Mouse (Mus musculus) myocyte (in vitro differentiated cells): ENCODE data around the gene BC051019. TPM values are rescaled to one million over a fixed set of nuclear protein-coding genes. Genes with fewer than 3 reads are reported as not detected.

Experiments used
- H3K27me3 ChIP-seq: one replicate; pipeline ENCODE4 v1.6.1; 2011; ENCODE audit not compliant: control insufficient read depth, insufficient read depth, insufficient read length
- H3K36me3 ChIP-seq: one replicate; pipeline ENCODE4 v1.6.1; 2011; ENCODE audit not compliant: control insufficient read depth, insufficient read depth
- H3K4me2 ChIP-seq: one replicate; pipeline ENCODE4 v1.6.1; 2011; ENCODE audit warnings: low read depth, control low read depth
- H3K4me3 ChIP-seq: one replicate; pipeline ENCODE4 v1.5.1; 2011; ENCODE audit warnings: mild to moderate bottlenecking, control low read depth, moderate library complexity
- H3K79me2 ChIP-seq: one replicate; pipeline ENCODE4 v1.6.1; 2011; ENCODE audit not compliant: control insufficient read depth, insufficient read depth
- H3ac ChIP-seq: one replicate; pipeline ENCODE4 v1.6.1; 2011; ENCODE audit not compliant: control insufficient read depth, insufficient read length
- CEBPB ChIP-seq: IDR thresholded peaks from 2 replicates; pipeline ENCODE4 v1.6.1; 2011; ENCODE audit warnings: mild to moderate bottlenecking, moderate library complexity; ENCODE audit not compliant: poor library complexity, insufficient read depth, severe bottlenecking
- E2F4 ChIP-seq: IDR thresholded peaks from one replicate; pipeline ENCODE4 v1.6.1; 2011; ENCODE audit warnings: mild to moderate bottlenecking, control low read depth, moderate library complexity; ENCODE audit not compliant: insufficient read depth
- MAX ChIP-seq: IDR thresholded peaks from one replicate; pipeline ENCODE4 v1.6.1; 2011; ENCODE audit warnings: low read depth, mild to moderate bottlenecking, control low read depth
- MYOD1 ChIP-seq, 3 experiments: IDR thresholded peaks; one replicate each; pipeline ENCODE4 v1.6.1; 2011; ENCODE audit warnings: control low read depth in 2 of 3, low read depth in 2 of 3, mild to moderate bottlenecking in 2 of 3, moderate library complexity in 1 of 3; ENCODE audit not compliant: insufficient read length in 2 of 3, control insufficient read depth in 1 of 3
- MYOG ChIP-seq, 3 experiments: IDR thresholded peaks; one replicate each; pipeline ENCODE4 v1.6.1; 2011; ENCODE audit warnings: control low read depth in 2 of 3, low read depth in 2 of 3, mild to moderate bottlenecking in 2 of 3; ENCODE audit not compliant: insufficient read length in 2 of 3, control insufficient read depth in 1 of 3, insufficient read depth in 1 of 3
- POLR2A ChIP-seq: IDR thresholded peaks from one replicate; pipeline ENCODE4 v1.6.1; 2011; ENCODE audit warnings: low read depth, mild to moderate bottlenecking, control low read depth, moderate library complexity; ENCODE audit not compliant: insufficient read length
- POLR2AphosphoS2 ChIP-seq: IDR thresholded peaks from one replicate; pipeline ENCODE4 v1.6.1; 2011; ENCODE audit warnings: low read depth, control low read depth; ENCODE audit not compliant: insufficient read length
- REST ChIP-seq: IDR thresholded peaks from one replicate; pipeline ENCODE4 v1.6.1; 2011; ENCODE audit warnings: mild to moderate bottlenecking, control low read depth, moderate library complexity; ENCODE audit not compliant: insufficient read depth, insufficient read length
- SRF ChIP-seq: IDR thresholded peaks from one replicate; pipeline ENCODE4 v1.6.1; 2011; ENCODE audit warnings: low read depth; ENCODE audit not compliant: control insufficient read depth, insufficient read length
- TCF12 ChIP-seq: IDR thresholded peaks from one replicate; pipeline ENCODE4 v1.6.1; 2011; ENCODE audit warnings: mild to moderate bottlenecking, control low read depth; ENCODE audit not compliant: poor library complexity, insufficient read depth, severe bottlenecking
- TCF3 ChIP-seq: IDR thresholded peaks from one replicate; pipeline ENCODE4 v1.6.1; 2011; ENCODE audit warnings: low read depth, control low read depth; ENCODE audit not compliant: insufficient read length
- USF1 ChIP-seq: IDR thresholded peaks from one replicate; pipeline ENCODE4 v1.6.1; 2011; ENCODE audit warnings: low read depth, mild to moderate bottlenecking, control low read depth, moderate library complexity
- polyA plus RNA-seq: library from polyadenylated mRNA; unstranded; fragments of >200 nt; fragmentation: generic; extraction: Trizol; gene quantifications from one replicate; pipeline ENCODE4 v1.2.1, GENCODE M21; 2012; ENCODE audit warnings: missing spikeins

Gene BC051019
- polyA plus RNA-seq, 1 experiment: 33.3 TPM

DNA sequence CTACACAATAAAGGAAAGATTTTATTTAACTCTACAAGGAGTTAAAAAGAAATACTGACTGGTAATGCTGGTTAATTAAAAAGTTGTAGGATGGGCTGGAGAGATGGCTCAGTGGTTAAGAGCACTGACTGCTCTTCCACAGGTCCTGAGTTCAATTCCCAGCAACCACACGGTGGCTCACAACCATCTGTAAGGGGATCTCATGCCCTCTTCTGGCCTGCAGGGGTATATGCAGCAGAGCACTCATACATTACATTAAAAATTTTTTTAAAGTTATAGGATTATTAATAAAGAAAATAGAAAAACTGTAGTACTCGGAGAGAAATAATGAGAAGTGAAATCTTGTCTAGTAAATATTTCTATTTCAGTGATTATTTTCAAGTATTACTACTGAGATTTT is 43.4 kb downstream of the BC051019 start:
- Histone ChIP-seq H3ac (no peak overlapping the region), H3K27me3 (no peaks in the 10 kb centered on the region), H3K79me2 (peaks cover 3% of the 10 kb centered on the region), H3K4me2 (no peak overlapping the region), H3K4me3 (no peak overlapping the region), H3K36me3 (no peaks in the 10 kb centered on the region)
- TF ChIP-seq SRF (no peak), TCF12 (no peak), POLR2AphosphoS2 (no peak), USF1 (no peak), TCF3 (no peak), MYOG (IDR thresholded peaks at IDR 0.05; ENCODE audit: control insufficient read depth in 1 of 3, insufficient read depth in 1 of 3, insufficient read length in 2 of 3, low read depth in 2 of 3) (no peak), MAX (no peak), CEBPB (no peak), MYOD1 (IDR thresholded peaks at IDR 0.05; ENCODE audit: control insufficient read depth in 1 of 3, insufficient read length in 2 of 3, low read depth in 2 of 3) (no peak), REST (no peak), POLR2A (no peak), E2F4 (no peak)

DNA sequence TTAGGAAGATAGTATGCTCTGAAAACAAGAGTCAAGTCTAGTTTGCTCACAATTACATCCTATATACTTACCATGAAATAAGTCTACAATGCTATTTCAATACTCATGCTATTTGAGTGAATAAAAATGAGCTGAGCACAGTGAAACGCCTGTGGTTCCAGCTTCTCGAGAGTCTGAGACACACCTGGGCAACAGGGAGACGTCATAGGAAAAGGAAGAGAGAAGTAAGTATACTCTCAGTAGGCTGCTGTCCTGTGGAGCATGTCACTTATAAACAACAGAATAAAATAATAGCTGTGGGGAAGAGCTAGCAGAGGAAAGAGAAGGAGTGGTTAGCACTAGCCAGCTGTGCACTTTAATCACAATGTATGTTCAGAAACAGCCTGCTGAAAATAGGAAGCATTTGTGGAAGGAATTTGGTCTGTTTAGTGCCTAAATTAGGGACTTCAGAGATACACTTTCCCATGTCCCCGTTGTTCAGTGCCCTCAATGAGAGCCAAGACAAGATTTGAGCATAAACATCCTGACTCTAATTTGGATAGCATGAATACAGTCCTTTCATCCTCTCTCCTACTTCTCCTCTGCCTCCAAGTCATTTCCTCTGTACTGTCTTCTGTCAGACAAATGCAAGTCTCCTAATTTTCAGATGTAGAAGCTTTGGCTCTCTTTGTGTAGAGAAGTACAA is 48.6 kb downstream of the BC051019 start:
- H3K79me2 ChIP-seq: peaks cover 15% of the 10 kb centered on the region
- H3ac ChIP-seq: no peak overlapping the region
- no peaks in the 10 kb centered on the region for H3K36me3 ChIP-seq
- no peaks in the 10 kb centered on the region for H3K27me3 ChIP-seq
- no peak overlapping the region for H3K4me3 ChIP-seq
- no peak for TF ChIP-seq USF1
- no peak overlapping the region for H3K4me2 ChIP-seq

DNA sequence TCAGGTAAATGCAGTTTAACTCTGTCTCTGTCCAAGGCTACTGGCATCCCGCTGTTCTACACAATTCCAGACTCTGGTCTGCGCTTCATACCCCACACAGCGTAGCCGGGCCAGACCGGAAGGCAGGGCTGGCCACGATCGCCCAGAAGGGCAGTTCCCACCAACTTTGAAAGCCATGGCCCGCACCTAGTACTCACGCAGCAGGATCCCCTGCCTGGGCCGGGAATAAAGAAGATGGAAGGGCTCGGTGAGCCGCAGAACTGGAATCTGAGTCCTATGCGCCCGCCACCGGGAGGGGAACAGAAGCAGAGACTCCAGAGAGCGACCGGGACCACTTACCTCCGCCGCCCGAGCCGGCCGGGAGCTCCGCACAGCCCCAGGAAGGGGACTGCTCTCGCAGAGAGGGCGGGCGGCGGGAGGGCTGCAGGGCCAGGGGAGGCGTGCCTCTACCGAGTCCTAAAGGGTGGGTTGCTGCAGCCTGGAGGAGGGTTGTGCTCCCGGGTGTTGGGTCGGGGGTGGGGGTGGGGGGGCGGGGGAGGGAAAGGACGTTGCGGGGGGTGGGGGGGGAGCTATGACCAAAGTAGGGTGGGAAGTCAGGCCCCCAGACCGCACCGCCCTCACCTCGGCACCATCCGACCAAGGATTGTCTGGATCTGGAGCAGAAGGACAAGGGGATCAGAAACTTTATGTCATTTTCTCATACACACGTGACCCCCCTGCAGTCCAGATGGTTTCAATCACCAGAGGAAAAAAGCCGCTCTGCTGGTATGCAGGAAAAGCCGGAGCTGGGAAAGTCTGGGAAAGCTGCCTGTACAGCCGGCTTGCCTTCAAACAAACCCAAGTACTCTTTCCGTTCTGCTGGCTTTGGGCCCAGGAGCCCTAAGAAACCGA is 51.8 kb downstream of the BC051019 start:
- H3K27me3 ChIP-seq: no peaks in the 10 kb centered on the region
- H3ac ChIP-seq: peak overlapping the region; percentile 31
- H3K4me2 ChIP-seq: peak overlapping the region; percentile 82
- no peaks in the 10 kb centered on the region for H3K36me3 ChIP-seq
- peak overlapping the region; percentile 69 for H3K4me3 ChIP-seq
- TF ChIP-seq MYOD1 (IDR thresholded peaks at IDR 0.05; ENCODE audit: control insufficient read depth in 1 of 3, insufficient read length in 2 of 3, low read depth in 2 of 3): no peak
- no peak for TF ChIP-seq CEBPB
- peak; percentile 70 for TF ChIP-seq POLR2A
- TF ChIP-seq MYOG (IDR thresholded peaks at IDR 0.05; ENCODE audit: control insufficient read depth in 1 of 3, insufficient read depth in 1 of 3, insufficient read length in 2 of 3, low read depth in 2 of 3): no peak
- no peak for TF ChIP-seq E2F4
- peak; percentile 53 for TF ChIP-seq POLR2AphosphoS2
- TF ChIP-seq TCF3: no peak
- TF ChIP-seq TCF12: peak; percentile 19
- TF ChIP-seq USF1: peak; percentile 92
- TF ChIP-seq SRF: no peak
- peaks cover 48% of the 10 kb centered on the region for H3K79me2 ChIP-seq

DNA sequence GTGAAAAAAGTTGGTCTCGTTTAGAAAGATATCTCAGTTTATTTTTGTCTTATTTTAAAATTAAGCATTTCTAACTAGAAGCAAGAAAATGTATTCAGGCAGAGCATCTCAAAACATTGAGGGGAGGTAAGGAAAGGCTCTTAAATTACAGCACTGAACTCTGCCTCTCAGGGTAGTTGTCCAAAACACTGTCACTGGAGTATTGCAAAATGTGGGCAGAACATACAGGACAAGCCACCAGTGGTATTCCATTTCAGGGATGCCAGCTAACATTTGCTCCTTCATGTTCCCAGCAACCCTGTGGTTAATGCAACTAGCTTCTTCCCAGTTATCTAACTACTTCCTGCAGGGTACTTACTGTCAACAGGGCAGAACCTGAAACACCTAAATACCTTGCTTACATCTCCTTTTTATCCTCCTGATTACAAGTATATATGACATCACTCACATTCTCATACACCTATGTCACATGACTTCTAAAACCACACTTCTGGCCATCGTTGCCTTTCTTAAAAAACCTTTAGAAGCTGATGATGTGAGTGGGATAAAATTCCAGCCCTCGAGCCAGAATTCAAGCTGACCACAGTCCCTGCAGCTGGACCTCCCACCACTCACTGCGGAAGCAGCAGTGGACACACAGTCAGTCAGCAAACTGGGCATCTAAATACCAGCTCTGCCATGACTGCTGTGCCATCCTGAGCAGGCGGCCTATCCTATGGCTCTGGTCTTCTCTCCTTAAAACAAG is 54.1 kb downstream of the BC051019 start:
- Histone ChIP-seq H3K4me3 (peak overlapping the region; percentile 69), H3K4me2 (peak overlapping the region; percentile 70), H3K36me3 (no peaks in the 10 kb centered on the region), H3ac (no peak overlapping the region), H3K27me3 (no peaks in the 10 kb centered on the region), H3K79me2 (peaks cover 70% of the 10 kb centered on the region)
- TF ChIP-seq POLR2A (peak; percentile 33), CEBPB (peak; percentile 54), MYOD1 (IDR thresholded peaks at IDR 0.05; ENCODE audit: control insufficient read depth in 1 of 3, insufficient read length in 2 of 3, low read depth in 2 of 3) (peak in 2 of 3 experiments; percentile 33 to 41), E2F4 (no peak), MYOG (IDR thresholded peaks at IDR 0.05; ENCODE audit: control insufficient read depth in 1 of 3, insufficient read depth in 1 of 3, insufficient read length in 2 of 3, low read depth in 2 of 3) (peak in 1 of 3 experiments; percentile 48), MAX (no peak), TCF12 (no peak), POLR2AphosphoS2 (peak; percentile 27), USF1 (peak; percentile 15)
